Mouse (Mus musculus): Measurements from ENCODE around the gene Vamp4.

GRCm38 (mm10) chr1:162642591-162642990 lies 72.3 kb downstream of the Vamp4 start:
- TF ChIP-seq ZNF384 (IDR thresholded peaks at IDR 0.05; ENCODE audit: low read depth, low read length) (no peak), ZC3H11A (IDR thresholded peaks at IDR 0.05; ENCODE audit: borderline replicate concordance, low read depth, low read length) (no peak), MAFK (IDR thresholded peaks at IDR 0.05; ENCODE audit: insufficient read depth, low read depth, low read length) (no peak)
